Comparison of ENCODE assay signal across 14 mouse cellular contexts in genomic region chr4:150717866-150718265, GRCm38 (mm10).
A peak's percentile ranks its signal among the peaks of the same experiment; 100 is the strongest.
DNase-seq lines count a peak whose midpoint lies in the region; ATAC-seq and TF ChIP-seq lines count a peak whose summit lies in the region.
"Had no signal": no experiment of that assay in that cellular context is flagged by ENCODE, and none has a peak within 500 bp of the region (broad histone marks: within the 10 kb centered on the region; RNA-seq: fewer than 3 reads in every experiment).

No protein-coding gene starts in this region.

- H3K4me3 ChIP-seq in hindbrain, embryonic 10.5 days, result no peak overlapping the region
- no peak overlapping the region for H3K4me3 ChIP-seq in hindbrain, embryonic 12.5 days
- no peak overlapping the region for H3K4me3 ChIP-seq in midbrain, postnatal 0 days (ENCODE audit: low read depth, low read length)
- H3K4me3 ChIP-seq in midbrain, embryonic 16.5 days (ENCODE audit: low read depth, low read length), result no peak overlapping the region
- no peak overlapping the region for H3K4me3 ChIP-seq in kidney, embryonic 14.5 days (ENCODE audit: low read length)
- H3K4me3 ChIP-seq in limb, embryonic 10.5 days, result no peak overlapping the region
- no peak overlapping the region for H3K4me3 ChIP-seq in liver, embryonic 11.5 days (ENCODE audit: low read depth, low read length)
- H3K4me3 ChIP-seq: erythroblast, embryonic 14.5 days; forebrain, embryonic 15.5 days; liver, embryonic 15.5 days had no signal

- DNase-seq in hindbrain, embryonic 10.5 days (ENCODE audit: low spot score), result no peak
- DNase-seq in midbrain, postnatal 0 days (ENCODE audit: low spot score), result no peak
- DNase-seq in limb, embryonic 10.5 days (ENCODE audit: low spot score), result no peak
- DNase-seq in cerebellum, adult 18-20 months, result no peak
- DNase-seq in liver, embryonic 11.5 days (ENCODE audit: low spot score), result no peak
- DNase-seq: cerebellum, adult 8-10 months; gastrocnemius, postnatal 36 days; thymus, postnatal 25 days had no signal

- WGBS in hindbrain, embryonic 10.5 days, result 80% methylated on average over 7 of the region's 7 CpGs
- WGBS in hindbrain, embryonic 12.5 days, result 75% methylated on average over 7 of the region's 7 CpGs
- WGBS in midbrain, postnatal 0 days, result 77% methylated on average over 7 of the region's 7 CpGs
- 78% methylated on average over 7 of the region's 7 CpGs for WGBS in midbrain, embryonic 16.5 days
- WGBS in kidney, embryonic 14.5 days, result 80% methylated on average over 7 of the region's 7 CpGs
- 81% methylated on average over 7 of the region's 7 CpGs for WGBS in limb, embryonic 10.5 days
- 82% methylated on average over 7 of the region's 7 CpGs for WGBS in liver, embryonic 11.5 days

- no peak overlapping the region for H3K4me2 ChIP-seq in hindbrain, embryonic 12.5 days (replicated peaks)
- no peak overlapping the region for H3K4me2 ChIP-seq in midbrain, postnatal 0 days (ENCODE audit: low read depth, low read length, poor library complexity, severe bottlenecking)
- H3K4me2 ChIP-seq in midbrain, embryonic 16.5 days (ENCODE audit: low read length), result no peak overlapping the region
- no peak overlapping the region for H3K4me2 ChIP-seq in kidney, embryonic 14.5 days (replicated peaks; ENCODE audit: low read depth, low read length)
- no peak overlapping the region for H3K4me2 ChIP-seq in liver, embryonic 11.5 days
- H3K4me2 ChIP-seq: forebrain, embryonic 15.5 days; liver, embryonic 15.5 days had no signal

- H3K9ac ChIP-seq in hindbrain, embryonic 12.5 days, result no peak overlapping the region
- no peak overlapping the region for H3K9ac ChIP-seq in midbrain, postnatal 0 days (replicated peaks; ENCODE audit: low read length, poor library complexity, severe bottlenecking)
- H3K9ac ChIP-seq in midbrain, embryonic 16.5 days (ENCODE audit: low read depth, low read length), result no peak overlapping the region
- H3K9ac ChIP-seq in kidney, embryonic 14.5 days (ENCODE audit: low read depth, low read length), result no peak overlapping the region
- no peak overlapping the region for H3K9ac ChIP-seq in liver, embryonic 11.5 days (ENCODE audit: low read depth, low read length)
- H3K9ac ChIP-seq: forebrain, embryonic 15.5 days; liver, embryonic 15.5 days had no signal

- H3K4me1 ChIP-seq in hindbrain, embryonic 10.5 days (replicated peaks), result peaks cover 42% of the 10 kb centered on the region
- H3K4me1 ChIP-seq in hindbrain, embryonic 12.5 days, result peaks cover 27% of the 10 kb centered on the region
- H3K4me1 ChIP-seq in midbrain, postnatal 0 days (ENCODE audit: insufficient read depth, low read length), result no peaks in the 10 kb centered on the region
- no peaks in the 10 kb centered on the region for H3K4me1 ChIP-seq in midbrain, embryonic 16.5 days (ENCODE audit: control insufficient read depth, insufficient read depth, low read length)
- H3K4me1 ChIP-seq in kidney, embryonic 14.5 days (ENCODE audit: control insufficient read depth, insufficient read depth, low read length), result peaks cover 23% of the 10 kb centered on the region
- peaks cover 42% of the 10 kb centered on the region for H3K4me1 ChIP-seq in limb, embryonic 10.5 days
- H3K4me1 ChIP-seq in liver, embryonic 11.5 days (replicated peaks; ENCODE audit: control insufficient read depth, insufficient read depth, low read length), result no peaks in the 10 kb centered on the region; the same call in 1 of the 2 replicates
- H3K4me1 ChIP-seq: liver, embryonic 15.5 days had no signal

- peak; percentile 26; the same call in 1 of the 2 replicates for TF ChIP-seq CTCF in midbrain, postnatal 0 days (IDR thresholded peaks at IDR 0.05)

- 0 out of 2 replicates have a peak, but pooled peaks cover 3% of the 10 kb centered on the region for H3K27me3 ChIP-seq in hindbrain, embryonic 10.5 days (ENCODE audit: insufficient read depth, poor library complexity, severe bottlenecking)
- H3K27me3 ChIP-seq in hindbrain, embryonic 12.5 days, result no peaks in the 10 kb centered on the region; the same call in 1 of the 2 replicates
- H3K27me3 ChIP-seq in midbrain, postnatal 0 days (ENCODE audit: insufficient read depth, low read length), result no peaks in the 10 kb centered on the region
- no peaks in the 10 kb centered on the region for H3K27me3 ChIP-seq in midbrain, embryonic 16.5 days (ENCODE audit: control insufficient read depth, insufficient read depth, low read depth, low read length)
- no peaks in the 10 kb centered on the region for H3K27me3 ChIP-seq in kidney, embryonic 14.5 days (ENCODE audit: control insufficient read depth, insufficient read depth, low read length)
- no peaks in the 10 kb centered on the region for H3K27me3 ChIP-seq in limb, embryonic 10.5 days (ENCODE audit: low read depth, poor library complexity, severe bottlenecking)
- no peaks in the 10 kb centered on the region for H3K27me3 ChIP-seq in liver, embryonic 11.5 days (replicated peaks; ENCODE audit: control insufficient read depth, insufficient read depth, low read length)
- H3K27me3 ChIP-seq: forebrain, embryonic 15.5 days; liver, embryonic 15.5 days had no signal

- H3K27ac ChIP-seq in hindbrain, embryonic 10.5 days, result peak overlapping the region; percentile 46; the same call in 1 of the 2 replicates
- no peak overlapping the region; the same call in 1 of the 2 replicates for H3K27ac ChIP-seq in hindbrain, embryonic 12.5 days
- H3K27ac ChIP-seq in midbrain, postnatal 0 days (ENCODE audit: low read depth, low read length), result no peak overlapping the region
- H3K27ac ChIP-seq in midbrain, embryonic 16.5 days (ENCODE audit: low read length), result no peak overlapping the region
- H3K27ac ChIP-seq in kidney, embryonic 14.5 days (ENCODE audit: low read depth, low read length), result 0 out of 2 replicates have a peak overlapping the region, but pooled peaks have one; percentile 24
- H3K27ac ChIP-seq in limb, embryonic 10.5 days, result peak overlapping the region; percentile 34; the same call in 1 of the 2 replicates
- no peak overlapping the region for H3K27ac ChIP-seq in liver, embryonic 11.5 days (ENCODE audit: low read depth, low read length)
- H3K27ac ChIP-seq: forebrain, embryonic 15.5 days; liver, embryonic 15.5 days had no signal

- ATAC-seq in hindbrain, embryonic 12.5 days (ENCODE audit: low FRiP score), result no peak
- ATAC-seq in midbrain, postnatal 0 days (ENCODE audit: low FRiP score), result no peak
- ATAC-seq in midbrain, embryonic 16.5 days, result no peak
- peak; percentile 58 for ATAC-seq in kidney, embryonic 14.5 days (ENCODE audit: low FRiP score, low TSS enrichment)
- no peak for ATAC-seq in liver, embryonic 11.5 days (replicated peaks; ENCODE audit: low FRiP score)
- ATAC-seq: forebrain, embryonic 15.5 days had no signal

- no peaks in the 10 kb centered on the region for H3K9me3 ChIP-seq in hindbrain, embryonic 10.5 days
- no peaks in the 10 kb centered on the region for H3K9me3 ChIP-seq in hindbrain, embryonic 12.5 days (replicated peaks)
- no peaks in the 10 kb centered on the region for H3K9me3 ChIP-seq in midbrain, postnatal 0 days (ENCODE audit: low read length)
- no peaks in the 10 kb centered on the region for H3K9me3 ChIP-seq in midbrain, embryonic 16.5 days (replicated peaks; ENCODE audit: control insufficient read depth, low read length, poor library complexity, severe bottlenecking)
- H3K9me3 ChIP-seq in kidney, embryonic 14.5 days (ENCODE audit: control insufficient read depth, low read length), result no peaks in the 10 kb centered on the region
- no peaks in the 10 kb centered on the region for H3K9me3 ChIP-seq in limb, embryonic 10.5 days (replicated peaks)
- no peaks in the 10 kb centered on the region for H3K9me3 ChIP-seq in liver, embryonic 11.5 days (ENCODE audit: control insufficient read depth, low read length)
- H3K9me3 ChIP-seq: forebrain, embryonic 15.5 days; liver, embryonic 15.5 days had no signal

- H3K36me3 ChIP-seq in hindbrain, embryonic 10.5 days, result no peaks in the 10 kb centered on the region
- no peaks in the 10 kb centered on the region for H3K36me3 ChIP-seq in hindbrain, embryonic 12.5 days
- no peaks in the 10 kb centered on the region for H3K36me3 ChIP-seq in midbrain, postnatal 0 days (ENCODE audit: insufficient read depth, low read length)
- H3K36me3 ChIP-seq in midbrain, embryonic 16.5 days (ENCODE audit: control insufficient read depth, insufficient read depth, low read length), result no peaks in the 10 kb centered on the region
- no peaks in the 10 kb centered on the region for H3K36me3 ChIP-seq in kidney, embryonic 14.5 days (ENCODE audit: control insufficient read depth, insufficient read depth, low read length)
- no peaks in the 10 kb centered on the region for H3K36me3 ChIP-seq in limb, embryonic 10.5 days
- H3K36me3 ChIP-seq in liver, embryonic 11.5 days (ENCODE audit: control insufficient read depth, insufficient read depth, low read length), result no peaks in the 10 kb centered on the region
- H3K36me3 ChIP-seq: forebrain, embryonic 15.5 days; liver, embryonic 15.5 days had no signal

Comparison
In these comparisons a context has a peak if more than half of its experiments do, and no peak if none do; other contexts are left out.
1. H3K27ac ChIP-seq: peak in hindbrain, embryonic 10.5 days (single experiment), kidney, embryonic 14.5 days (single experiment) and limb, embryonic 10.5 days (single experiment); none in hindbrain, embryonic 12.5 days (single experiment), midbrain, postnatal 0 days (single experiment), midbrain, embryonic 16.5 days (single experiment) and liver, embryonic 11.5 days (single experiment).